ENCODE assay signal across 9 mouse cellular contexts in the genomic region with DNA sequence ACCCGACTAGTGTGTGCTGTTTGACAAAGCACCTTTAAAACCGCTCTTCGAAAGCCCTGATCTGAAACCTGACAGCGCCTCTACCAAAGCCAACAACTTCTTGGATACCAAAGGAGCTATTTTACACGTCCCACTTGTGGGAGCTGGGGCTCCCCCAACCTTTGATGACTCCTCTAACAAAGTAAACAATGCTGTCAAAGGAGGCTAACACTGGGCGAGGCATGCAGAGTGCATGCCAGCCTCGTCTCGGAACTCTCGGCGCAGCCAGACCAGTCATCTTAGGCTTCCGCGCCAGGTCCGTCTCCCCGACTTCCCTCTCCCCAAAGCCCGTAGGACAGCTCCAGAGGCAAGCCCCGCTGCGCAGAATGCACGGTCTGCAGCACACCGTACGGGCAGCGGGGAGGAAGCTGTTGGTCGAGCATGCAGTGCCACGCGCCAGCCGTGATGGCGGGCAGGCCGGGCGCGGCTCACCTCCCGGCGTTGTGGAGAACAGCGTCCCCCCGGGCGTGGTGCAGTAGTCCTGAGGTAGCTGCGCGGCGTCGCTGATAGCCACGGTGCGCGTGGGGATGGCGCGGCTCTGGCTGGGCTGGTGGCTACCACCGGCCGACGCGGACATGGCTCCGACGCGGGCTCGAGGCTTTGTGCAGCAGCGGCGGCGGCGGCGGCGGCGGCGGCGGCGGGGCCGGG. TPM values are rescaled to one million over a fixed set of nuclear protein-coding genes. Genes with fewer than 3 reads are reported as not detected.
DNase-seq lines count a peak whose midpoint lies in the region; ATAC-seq and TF ChIP-seq lines count a peak whose summit lies in the region.
"Had no signal": no experiment of that assay in that cellular context is flagged by ENCODE, and none has a peak within 500 bp of the region (broad histone marks: within the 10 kb centered on the region; RNA-seq: fewer than 3 reads in every experiment).

No protein-coding gene starts in this region.

- DNase-seq in adrenal gland, postnatal 14 days = peak; percentile 65
- DNase-seq in kidney, postnatal 0 days (ENCODE audit: low spot score) = peak; percentile 36
- DNase-seq in neural tube, embryonic 10.5 days (ENCODE audit: extremely low spot score, low spot score) = peak; percentile 57

- H3K79me3 ChIP-seq in C2C12 (ENCODE audit: low read depth) = peaks cover 52% of the 10 kb centered on the region

- H3K79me2 ChIP-seq in C2C12 (ENCODE audit: control insufficient read depth, insufficient read depth) = peaks cover 54% of the 10 kb centered on the region

- peaks cover 13% of the 10 kb centered on the region for H3K36me3 ChIP-seq in C2C12 (ENCODE audit: control insufficient read depth, insufficient read depth)
- peaks cover 17% of the 10 kb centered on the region; the same call in 1 of the 2 replicates for H3K36me3 ChIP-seq in heart, embryonic 14.5 days (ENCODE audit: control insufficient read depth, insufficient read depth, low read length)
- no peaks in the 10 kb centered on the region for H3K36me3 ChIP-seq in kidney, postnatal 0 days (ENCODE audit: insufficient read depth, low read length)
- peaks cover 34% of the 10 kb centered on the region for H3K36me3 ChIP-seq in liver, embryonic 15.5 days (replicated peaks)
- no peaks in the 10 kb centered on the region for H3K36me3 ChIP-seq in stomach, embryonic 16.5 days (ENCODE audit: control insufficient read depth, insufficient read depth, low read length)

- H3K27me3 ChIP-seq in C2C12 (ENCODE audit: control insufficient read depth, insufficient read depth, insufficient read length) = no peaks in the 10 kb centered on the region
- H3K27me3 ChIP-seq in heart, embryonic 14.5 days (ENCODE audit: control insufficient read depth, insufficient read depth, low read length) = no peaks in the 10 kb centered on the region
- H3K27me3 ChIP-seq in kidney, postnatal 0 days (ENCODE audit: insufficient read depth, low read length) = no peaks in the 10 kb centered on the region
- H3K27me3 ChIP-seq in liver, embryonic 15.5 days = no peaks in the 10 kb centered on the region
- no peaks in the 10 kb centered on the region for H3K27me3 ChIP-seq in stomach, embryonic 16.5 days (ENCODE audit: control insufficient read depth, insufficient read depth, low read length)

- peak overlapping the region; percentile 70 for H3ac ChIP-seq in C2C12 (ENCODE audit: control insufficient read depth, insufficient read length, low read depth)

- under 1% methylated on average over 54 of the region's 62 CpGs for WGBS in heart, embryonic 14.5 days
- under 1% methylated on average over 61 of the region's 62 CpGs for WGBS in kidney, postnatal 0 days
- 0% methylated on average over 62 of the region's 62 CpGs for WGBS in liver, embryonic 15.5 days (ENCODE audit: insufficient replicate concordance)
- WGBS in stomach, embryonic 16.5 days = under 1% methylated on average over 62 of the region's 62 CpGs

- 0 out of 2 replicates have a peak overlapping the region, but pooled peaks have one; percentile 29 for H3K27ac ChIP-seq in embryonic fibroblast, embryonic 13.5 days (ENCODE audit: insufficient read depth, low read length)
- H3K27ac ChIP-seq in heart, embryonic 14.5 days (replicated peaks in 1 of 2; ENCODE audit: control insufficient read depth in 1 of 2, insufficient read depth in 1 of 2, low read depth in 2 of 2, low read length in 2 of 2) = peak overlapping the region; percentile 46 to 75
- peak overlapping the region; percentile 90 for H3K27ac ChIP-seq in kidney, postnatal 0 days
- peak overlapping the region; percentile 91 for H3K27ac ChIP-seq in liver, embryonic 15.5 days (replicated peaks)
- H3K27ac ChIP-seq in stomach, embryonic 16.5 days (ENCODE audit: low read length) = peak overlapping the region; percentile 87

- peaks cover 7% of the 10 kb centered on the region for H3K4me1 ChIP-seq in embryonic fibroblast, embryonic 13.5 days (ENCODE audit: control insufficient read depth, insufficient read depth, low read length)
- H3K4me1 ChIP-seq in heart, embryonic 14.5 days (ENCODE audit: control insufficient read depth in 2 of 2, insufficient read depth in 2 of 2, low read length in 2 of 2) = peaks cover 6 to 25% of the 10 kb centered on the region in 2 experiments
- peaks cover 9% of the 10 kb centered on the region; the same call in 1 of the 2 replicates for H3K4me1 ChIP-seq in kidney, postnatal 0 days (replicated peaks; ENCODE audit: insufficient read depth, low read length)
- H3K4me1 ChIP-seq in liver, embryonic 15.5 days (replicated peaks) = peaks cover 48% of the 10 kb centered on the region
- H3K4me1 ChIP-seq in stomach, embryonic 16.5 days (ENCODE audit: control insufficient read depth, insufficient read depth, low read length) = peaks cover 15% of the 10 kb centered on the region

- no peak for TF ChIP-seq POLR2A in embryonic fibroblast, embryonic 13.5 days (IDR thresholded peaks at IDR 0.05; ENCODE audit: low read depth, low read length)

- TF ChIP-seq CTCF in C2C12 (IDR thresholded peaks at IDR 0.05; ENCODE audit: control insufficient read depth, insufficient read depth, insufficient read length) = peak; percentile 18
- no peak for TF ChIP-seq CTCF in embryonic fibroblast, embryonic 13.5 days (IDR thresholded peaks at IDR 0.05; ENCODE audit: borderline replicate concordance, insufficient read depth, low read length)
- TF ChIP-seq CTCF in kidney, postnatal 0 days (IDR thresholded peaks at IDR 0.05; ENCODE audit: low read depth) = no peak

- peak; percentile 42 for ATAC-seq in heart, embryonic 14.5 days (ENCODE audit: insufficient number of reproducible peaks, insufficient read depth, low FRiP score, low read depth)
- peak; percentile 41 for ATAC-seq in kidney, postnatal 0 days (replicated peaks; ENCODE audit: low FRiP score, low read depth)
- ATAC-seq in liver, embryonic 15.5 days (ENCODE audit: insufficient read depth) = peak; percentile 53
- ATAC-seq in stomach, embryonic 16.5 days (ENCODE audit: insufficient read depth, low FRiP score) = peak; percentile 28; the same call in 1 of the 2 replicates

- peak overlapping the region; percentile 82 for H3K4me3 ChIP-seq in C2C12 (ENCODE audit: insufficient read depth, poor library complexity, severe bottlenecking)
- peak overlapping the region; percentile 85 for H3K4me3 ChIP-seq in embryonic fibroblast, embryonic 13.5 days (ENCODE audit: insufficient read depth, low read length)
- peak overlapping the region; percentile 91 to 99 for H3K4me3 ChIP-seq in heart, embryonic 14.5 days (ENCODE audit: control insufficient read depth in 1 of 2, insufficient read depth in 1 of 2, low read depth in 1 of 2, low read length in 2 of 2)
- H3K4me3 ChIP-seq in kidney, postnatal 0 days (replicated peaks; ENCODE audit: low read depth, low read length) = peak overlapping the region; percentile 97
- peak overlapping the region; percentile 99 for H3K4me3 ChIP-seq in liver, embryonic 15.5 days (replicated peaks)
- peak overlapping the region; percentile 83 for H3K4me3 ChIP-seq in stomach, embryonic 16.5 days (replicated peaks; ENCODE audit: low read length)

- peak overlapping the region; percentile 95 for H3K9ac ChIP-seq in heart, embryonic 14.5 days (ENCODE audit: low read length)
- H3K9ac ChIP-seq in kidney, postnatal 0 days (ENCODE audit: low read depth, low read length) = peak overlapping the region; percentile 93
- peak overlapping the region; percentile 90 for H3K9ac ChIP-seq in liver, embryonic 15.5 days
- peak overlapping the region; percentile 96 for H3K9ac ChIP-seq in stomach, embryonic 16.5 days (ENCODE audit: low read length)

- 0 out of 2 replicates have a peak, but pooled peaks cover 2% of the 10 kb centered on the region for H3K9me3 ChIP-seq in heart, embryonic 14.5 days (ENCODE audit: control insufficient read depth, low read length)
- H3K9me3 ChIP-seq in kidney, postnatal 0 days (replicated peaks; ENCODE audit: low read length) = no peaks in the 10 kb centered on the region
- H3K9me3 ChIP-seq in liver, embryonic 15.5 days (replicated peaks) = no peaks in the 10 kb centered on the region
- no peaks in the 10 kb centered on the region for H3K9me3 ChIP-seq in stomach, embryonic 16.5 days (replicated peaks; ENCODE audit: control insufficient read depth, low read length)

- peak overlapping the region; percentile 95 for H3K4me2 ChIP-seq in heart, embryonic 14.5 days (ENCODE audit: low read length)
- H3K4me2 ChIP-seq in kidney, postnatal 0 days (ENCODE audit: low read length) = peak overlapping the region; percentile 78
- H3K4me2 ChIP-seq in liver, embryonic 15.5 days = peak overlapping the region; percentile 88
- peak overlapping the region; percentile 68 for H3K4me2 ChIP-seq in stomach, embryonic 16.5 days (ENCODE audit: low read depth, low read length)

TF ChIP-seq in C2C12, 6 proteins besides CTCF, POLR2A, EP300 and RAD21:
- TF ChIP-seq MYOG (IDR thresholded peaks at IDR 0.05; ENCODE audit: control insufficient read depth, extremely low read depth, insufficient read length) (no peak), MAX (IDR thresholded peaks at IDR 0.05) (peak; percentile 53)

RNA-seq across cellular contexts. Expression of a gene that starts 0.4 kb away (rescaled TPM):
- polyA plus RNA-seq in C2C12 (2012; fragmentation: generic; extraction: Trizol) = 42.3 TPM
- total RNA-seq in adrenal gland, postnatal 14 days (2021) = 109 and 114 TPM in 2 replicates
- polyA plus RNA-seq in embryonic fibroblast, embryonic 13.5 days (2011; ENCODE audit: insufficient read length, low read depth, missing spikeins) = 56.4 and 68.9 TPM in 2 replicates
- polyA plus RNA-seq in heart, embryonic 14.5 days (2014; fragmentation: Nextera tagmentation; extraction: Ambion mirVana) = 36.6 and 36.9 TPM in 2 replicates
- polyA plus RNA-seq in kidney, postnatal 0 days (2015; fragmentation: Nextera tagmentation; extraction: Ambion mirVana) = 72.2 and 75.0 TPM in 2 replicates
- polyA plus RNA-seq in liver, embryonic 15.5 days (2015; fragmentation: Nextera tagmentation; extraction: Ambion mirVana) = 44.1 and 53.5 TPM in 2 replicates
- polyA plus RNA-seq in stomach, embryonic 16.5 days (2015; fragmentation: Nextera tagmentation; extraction: Ambion mirVana) = 40.7 and 46.6 TPM in 2 replicates

RNA-seq across cellular contexts. Expression of a gene that starts 23.5 kb away (rescaled TPM):
- polyA plus RNA-seq in C2C12 (2012; fragmentation: generic; extraction: Trizol) = 11.8 TPM
- 11.7 and 15.5 TPM in 2 replicates for total RNA-seq in adrenal gland, postnatal 14 days (2021)
- polyA plus RNA-seq in embryonic fibroblast, embryonic 13.5 days (2011; ENCODE audit: insufficient read length, low read depth, missing spikeins) = 10.0 and 11.8 TPM in 2 replicates
- polyA plus RNA-seq in heart, embryonic 14.5 days (2014; fragmentation: Nextera tagmentation; extraction: Ambion mirVana) = 10.5 and 13.3 TPM in 2 replicates
- 5.7 and 6.4 TPM in 2 replicates for polyA plus RNA-seq in kidney, postnatal 0 days (2015; fragmentation: Nextera tagmentation; extraction: Ambion mirVana)
- 5.8 and 6.1 TPM in 2 replicates for polyA plus RNA-seq in liver, embryonic 15.5 days (2015; fragmentation: Nextera tagmentation; extraction: Ambion mirVana)
- polyA plus RNA-seq in stomach, embryonic 16.5 days (2015; fragmentation: Nextera tagmentation; extraction: Ambion mirVana) = 5.6 and 6.0 TPM in 2 replicates

RNA-seq across cellular contexts. Expression of a gene that starts 34.3 kb away (rescaled TPM):
- polyA plus RNA-seq in C2C12 (2012; fragmentation: generic; extraction: Trizol) = not detected
- not detected in 2 replicates for total RNA-seq in adrenal gland, postnatal 14 days (2021)
- not detected in 2 replicates for polyA plus RNA-seq in embryonic fibroblast, embryonic 13.5 days (2011; ENCODE audit: insufficient read length, low read depth, missing spikeins)
- 0.12 and 0.15 TPM in 2 replicates for polyA plus RNA-seq in heart, embryonic 14.5 days (2014; fragmentation: Nextera tagmentation; extraction: Ambion mirVana)
- polyA plus RNA-seq in kidney, postnatal 0 days (2015; fragmentation: Nextera tagmentation; extraction: Ambion mirVana) = 0.36 and 0.45 TPM in 2 replicates
- polyA plus RNA-seq in liver, embryonic 15.5 days (2015; fragmentation: Nextera tagmentation; extraction: Ambion mirVana) = 0.55 and 0.56 TPM in 2 replicates
- polyA plus RNA-seq in stomach, embryonic 16.5 days (2015; fragmentation: Nextera tagmentation; extraction: Ambion mirVana) = 0.21 and 0.31 TPM in 2 replicates
- total RNA-seq: neutrophil, adult 5-6 weeks had no signal

Comparison
In these comparisons a context has a peak if more than half of its experiments do, and no peak if none do; other contexts are left out.
1. Peak in every context shown above with its lines: DNase-seq, ATAC-seq, H3K4me3 ChIP-seq and H3K27ac ChIP-seq.
2. H3K27ac ChIP-seq: peak in every context shown above with its lines; median percentile 91 in liver, embryonic 15.5 days; 90 in kidney, postnatal 0 days; 87 in stomach, embryonic 16.5 days; 60 in heart, embryonic 14.5 days; 29 in embryonic fibroblast, embryonic 13.5 days.